Mouse (Mus musculus): ENCODE results near the gene Pla2g4b.

Gene Pla2g4b

DNA sequence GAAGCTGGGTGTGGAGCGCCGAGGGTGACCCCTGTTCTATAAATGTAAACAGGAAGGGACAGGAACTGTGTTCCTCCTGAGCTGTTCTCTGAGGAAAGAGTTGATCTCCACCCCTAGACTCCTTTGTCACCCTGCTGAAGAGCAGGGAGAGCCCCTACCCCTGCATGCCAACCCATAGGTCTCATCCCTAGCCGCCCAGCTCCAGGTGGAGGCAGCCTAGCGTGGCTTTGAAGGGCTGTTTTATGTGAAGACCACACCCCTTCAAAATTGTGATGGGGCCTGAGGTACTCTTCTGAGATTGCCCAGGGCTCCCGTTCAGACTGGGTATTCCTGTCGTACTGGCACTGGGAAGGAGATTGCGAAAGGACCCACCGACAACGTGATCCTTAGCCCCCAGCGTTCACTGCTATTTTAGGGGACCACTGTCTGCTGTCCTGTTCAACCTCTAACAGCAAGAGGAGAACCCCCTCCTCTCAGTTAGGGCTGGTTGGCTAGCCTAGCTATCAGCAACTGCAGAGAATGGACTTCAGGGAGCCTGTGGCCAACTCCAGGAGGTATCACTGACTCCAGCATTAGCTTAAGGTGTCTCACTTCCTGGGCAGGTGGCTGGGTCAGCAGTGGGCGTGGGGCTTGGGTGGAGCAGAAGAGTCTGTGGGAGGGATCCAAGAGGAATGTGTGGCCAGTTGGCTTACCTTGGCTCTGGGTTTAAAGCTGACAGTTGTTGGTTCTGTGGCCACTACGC lies at the start of gene Pla2g4b:
Gene Pla2g4b (plus strand): TSS at position 692 of the 742 bp plus-strand sequence.
- no peak for DNase-seq (ENCODE audit: low read depth)

DNA sequence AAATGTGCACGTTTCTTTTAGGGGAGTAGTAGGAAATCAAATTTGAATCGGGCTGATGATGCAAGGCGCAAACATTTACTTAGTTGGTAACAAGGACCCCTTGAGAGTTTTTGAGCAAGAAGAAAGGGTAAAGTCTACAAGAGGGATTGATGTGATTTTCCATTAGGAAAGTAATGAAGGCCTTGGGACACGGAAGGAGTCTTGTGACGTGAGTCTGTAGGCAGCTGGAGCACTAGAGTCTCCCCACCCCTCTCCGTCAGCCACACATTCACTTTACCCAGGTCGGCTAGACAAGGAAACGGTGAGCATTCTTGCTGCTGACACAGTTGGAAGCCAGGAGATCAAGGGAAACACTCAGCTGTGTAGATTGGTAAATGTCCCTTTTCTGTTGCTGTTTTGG lies 47.3 kb upstream of the Pla2g4b start:
- no peak for DNase-seq (ENCODE audit: low read depth)

DNA sequence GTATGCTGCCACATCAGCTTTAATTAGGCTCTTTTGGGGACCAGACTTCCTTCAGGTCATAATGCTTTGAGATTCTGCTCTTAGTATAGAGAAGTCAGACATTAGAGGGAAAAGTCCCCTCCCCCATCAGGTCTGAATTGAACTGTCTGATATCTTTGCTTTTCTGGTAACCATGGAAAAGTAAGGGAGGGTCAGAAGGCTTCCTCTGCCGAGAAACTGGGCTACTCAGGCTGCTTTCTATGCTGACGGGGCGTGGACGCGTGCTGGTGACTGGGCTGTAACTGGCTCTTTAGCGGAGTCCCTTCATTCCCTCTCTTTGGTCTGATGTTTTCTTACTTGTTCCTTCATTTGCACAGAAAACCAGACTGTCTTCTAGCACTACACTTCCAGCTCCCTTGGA lies 46.8 kb upstream of the Pla2g4b start:
- DNase-seq (ENCODE audit: low read depth), result no peak

DNA sequence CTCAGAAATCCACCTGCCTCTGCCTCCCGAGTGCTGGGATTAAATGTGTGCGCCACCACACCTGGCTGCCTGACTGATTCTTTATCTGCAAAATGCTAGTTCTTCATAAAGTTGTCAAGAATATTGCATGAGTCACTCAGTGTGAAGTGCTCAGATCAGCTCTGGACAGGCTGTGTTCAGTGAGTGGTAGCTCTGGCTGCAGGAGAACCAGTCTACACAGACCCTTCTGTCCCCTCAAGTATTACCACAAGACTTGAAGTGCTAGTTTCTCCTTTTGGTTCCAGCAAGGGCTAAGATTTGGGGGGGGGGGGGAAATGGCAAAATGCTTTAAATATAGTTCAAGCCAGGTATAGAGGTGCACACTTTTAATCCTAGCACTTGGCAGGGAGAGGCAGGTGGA lies 45.8 kb upstream of the Pla2g4b start:
- no peak for DNase-seq (ENCODE audit: low read depth)

DNA sequence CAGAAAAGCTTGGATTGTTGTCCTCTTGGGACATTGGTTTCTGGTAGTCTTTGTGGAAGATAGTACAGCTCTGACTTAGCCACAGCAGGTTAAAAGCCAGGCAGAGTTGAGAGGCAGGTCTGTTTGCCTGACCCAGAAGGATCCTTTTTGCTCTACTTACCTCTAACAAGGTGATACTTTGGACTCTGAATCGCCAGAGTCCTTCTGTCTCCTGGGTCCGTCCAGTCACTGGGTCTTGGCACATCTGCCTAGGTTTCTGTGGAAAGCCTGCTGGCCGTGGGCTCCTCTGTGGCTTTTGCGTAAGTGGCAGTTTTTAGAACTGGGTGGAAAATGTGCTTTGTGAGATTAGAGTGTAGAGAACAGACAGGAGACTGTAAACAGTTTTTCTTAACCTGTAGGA lies 44.3 kb upstream of the Pla2g4b start:
- DNase-seq (ENCODE audit: low read depth), result no peak

DNA sequence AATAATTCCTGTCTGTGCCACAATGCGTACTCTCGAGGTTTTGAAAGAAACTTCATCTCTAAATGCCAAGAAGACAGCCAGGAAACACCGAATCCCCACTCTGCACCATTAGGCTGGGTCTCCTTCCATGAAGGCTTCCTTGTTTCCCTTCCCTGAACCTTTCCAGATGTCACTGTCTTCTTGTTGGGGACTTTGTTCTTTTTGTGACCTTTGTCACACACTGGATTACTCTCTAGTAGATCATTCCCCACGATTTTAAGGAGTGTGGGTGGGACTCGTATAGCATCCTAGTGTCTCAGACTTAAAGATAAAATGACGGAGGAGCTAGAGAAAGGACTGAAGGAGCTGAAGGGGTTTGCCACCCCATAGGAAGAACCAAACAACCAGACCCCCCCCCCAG lies 42.3 kb upstream of the Pla2g4b start:
- DNase-seq (ENCODE audit: low read depth), result no peak

DNA sequence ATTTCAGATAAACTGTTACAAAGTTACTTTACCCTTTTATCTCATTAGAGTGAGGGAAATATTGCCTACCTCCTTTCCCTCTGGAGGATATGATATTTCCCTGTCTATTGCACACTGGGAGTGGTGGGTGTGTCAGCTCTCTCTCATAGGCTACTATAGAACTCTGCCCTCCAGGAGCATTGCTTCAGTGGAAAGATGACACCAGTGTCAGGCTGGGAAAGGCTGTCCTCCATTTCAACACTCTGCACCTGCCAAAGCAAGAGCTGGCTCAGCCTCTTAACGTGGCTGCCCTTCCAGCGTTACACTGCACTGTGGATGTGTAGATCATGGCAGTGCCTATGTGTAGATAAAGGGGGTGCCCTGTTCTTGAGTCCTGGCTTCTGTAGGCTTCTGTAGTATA lies 40.9 kb upstream of the Pla2g4b start:
- DNase-seq (ENCODE audit: low read depth), result no peak

DNA sequence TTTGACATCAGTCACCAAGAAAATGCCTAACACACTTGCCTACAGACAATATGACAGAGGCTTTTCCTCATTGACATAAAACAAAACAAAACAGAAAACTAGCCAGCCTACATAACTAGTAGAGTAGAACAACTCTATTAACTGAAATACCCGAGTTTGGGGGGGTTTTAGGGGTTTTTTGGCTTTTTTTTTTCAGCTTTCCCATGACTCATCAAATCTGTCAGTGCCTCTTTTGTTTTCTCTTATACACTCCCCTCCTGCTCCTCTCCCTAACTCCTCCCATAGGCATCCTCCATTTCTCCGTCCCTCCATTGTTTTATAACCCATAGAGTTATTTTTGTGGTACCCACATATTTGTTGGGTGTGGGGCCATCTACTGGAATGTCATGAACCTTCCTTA lies 39.7 kb upstream of the Pla2g4b start:
- DNase-seq (ENCODE audit: low read depth), result no peak

DNA sequence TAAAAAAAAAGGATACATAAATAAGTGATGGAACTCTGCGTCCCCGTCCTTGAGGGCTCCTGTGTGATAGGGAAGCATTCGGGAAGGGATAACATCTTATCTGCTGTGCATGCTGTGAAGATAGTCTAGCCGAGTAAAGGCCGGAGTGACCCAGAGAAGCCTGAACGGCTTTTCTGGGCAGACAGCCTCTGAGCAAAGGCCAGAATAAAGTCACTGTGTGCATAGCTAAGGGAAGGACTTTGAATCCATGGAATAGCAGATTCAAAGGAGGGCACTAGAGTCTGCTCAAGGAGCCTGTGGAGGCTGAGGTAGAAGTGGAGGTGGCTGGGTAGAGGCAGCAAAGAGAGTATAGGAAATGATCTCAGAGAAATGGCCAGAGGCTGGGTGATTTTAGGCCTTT lies 38.4 kb upstream of the Pla2g4b start:
- no peak for DNase-seq (ENCODE audit: low read depth)

DNA sequence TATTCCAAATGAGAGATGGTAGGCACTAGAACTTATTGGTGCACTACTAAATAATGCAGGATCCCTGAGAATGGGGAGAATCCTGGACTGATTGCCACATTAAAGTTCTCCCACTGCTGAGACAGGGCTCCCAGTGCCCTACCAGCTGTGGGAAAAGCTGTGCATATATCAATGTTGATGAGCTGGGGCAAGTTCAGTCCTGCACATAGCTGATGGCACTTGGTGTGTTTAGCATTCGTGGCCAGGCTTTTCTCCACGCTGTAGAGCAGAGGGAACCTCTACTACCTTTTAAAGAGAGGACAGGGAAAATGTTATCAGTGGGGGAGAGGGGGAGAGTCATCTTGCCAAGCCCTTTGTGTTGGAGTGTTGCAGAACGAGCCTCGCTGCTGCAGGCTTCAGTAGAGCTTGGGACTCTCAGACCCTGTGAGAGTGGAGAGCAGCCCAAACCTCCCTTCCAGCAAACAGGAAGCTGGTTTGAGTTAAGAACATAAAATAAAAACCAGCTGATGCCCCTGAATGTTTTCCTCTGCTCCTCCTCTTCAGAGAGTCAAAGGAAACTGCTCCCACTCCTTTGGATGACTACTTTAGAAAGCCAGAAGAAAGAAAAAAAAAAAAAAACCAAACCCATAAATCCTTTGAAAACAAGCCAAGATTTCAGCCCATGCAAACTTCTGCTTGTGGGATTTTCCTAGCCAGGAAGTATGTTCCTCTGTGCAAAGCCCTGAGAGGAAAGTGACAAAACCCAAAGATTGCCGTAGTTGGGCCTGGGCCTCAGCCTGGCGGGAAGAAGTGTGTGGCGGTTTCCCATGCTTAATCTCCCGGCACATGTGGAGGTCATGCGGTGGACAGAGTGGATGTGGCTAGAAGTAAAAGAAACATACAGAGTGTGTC lies 37.6 kb upstream of the Pla2g4b start:
- DNase-seq (ENCODE audit: low read depth), result no peak

DNA sequence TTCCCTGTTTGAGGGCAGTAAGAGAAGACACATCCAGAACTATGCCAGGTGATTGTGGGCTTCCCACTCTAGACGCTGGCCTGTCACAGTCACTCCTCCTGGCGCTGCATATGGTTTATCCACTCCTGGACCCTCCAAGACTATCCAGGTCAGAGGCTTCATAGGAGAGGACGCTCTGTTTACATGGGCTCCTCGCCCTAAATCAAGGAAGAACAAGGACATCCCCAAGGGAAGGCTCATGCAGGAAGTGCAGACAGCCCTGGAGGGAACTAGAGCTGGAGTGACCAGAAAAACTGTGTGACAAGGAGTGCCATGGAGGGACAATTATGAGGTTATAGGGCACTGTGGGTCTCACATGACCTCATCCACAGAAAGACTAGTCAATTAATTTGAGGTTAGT lies 35.9 kb upstream of the Pla2g4b start:
- no peak for DNase-seq (ENCODE audit: low read depth)

DNA sequence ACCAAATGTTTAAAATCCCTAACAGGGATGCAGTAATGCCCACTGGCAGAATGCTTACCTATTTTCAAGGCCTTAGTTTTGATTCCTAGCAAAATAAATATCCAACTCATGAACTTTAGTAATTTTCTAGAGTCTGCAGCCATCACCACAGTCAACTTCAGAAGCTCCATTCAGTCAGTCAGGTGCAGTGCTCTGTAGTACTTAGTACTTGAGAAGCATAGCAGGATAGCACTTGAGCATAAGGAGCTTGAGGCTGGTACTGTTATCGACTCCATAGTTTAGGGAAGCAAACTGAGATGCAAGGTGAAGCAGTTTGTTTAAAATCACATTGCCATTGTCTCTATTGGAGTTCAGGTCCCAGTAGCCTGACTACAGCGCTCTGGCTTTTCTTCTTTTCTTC lies 33.5 kb upstream of the Pla2g4b start:
- no peak for DNase-seq (ENCODE audit: low read depth)

DNA sequence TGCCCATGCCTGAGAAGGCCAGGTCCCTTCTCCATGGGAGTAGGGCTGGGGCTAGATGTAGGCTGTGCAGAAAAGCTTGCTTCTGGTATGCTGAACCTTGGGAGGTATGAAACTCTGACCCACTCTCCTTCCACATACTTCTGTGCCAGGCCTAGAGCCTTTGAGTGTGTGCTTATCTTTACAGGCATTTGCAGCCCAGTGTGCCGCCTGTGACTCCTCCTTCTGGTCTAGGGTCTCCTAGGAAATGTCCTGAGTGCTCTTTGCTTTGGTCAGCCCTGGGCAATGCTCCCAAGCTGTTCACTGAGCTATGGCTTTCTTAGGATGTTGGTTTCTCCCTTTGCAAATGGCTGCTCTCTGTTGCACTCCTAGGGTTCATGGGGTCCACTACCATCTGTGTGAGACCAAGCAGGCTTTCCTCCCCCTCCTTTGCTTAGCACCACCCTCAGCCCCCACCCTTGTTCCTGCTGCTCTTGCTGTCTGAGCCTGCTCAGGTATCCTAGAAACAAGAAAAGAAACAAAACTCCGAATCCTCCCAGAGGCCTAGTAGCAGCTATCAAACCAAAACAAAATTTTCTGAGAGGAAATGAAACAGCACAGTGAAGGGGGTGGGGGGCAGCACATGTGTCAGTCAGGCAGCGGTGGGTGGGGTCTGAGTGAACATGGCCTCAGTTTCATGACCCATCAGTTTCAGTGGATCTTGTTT lies 32.2 kb upstream of the Pla2g4b start:
- no peak for DNase-seq (ENCODE audit: low read depth)

DNA sequence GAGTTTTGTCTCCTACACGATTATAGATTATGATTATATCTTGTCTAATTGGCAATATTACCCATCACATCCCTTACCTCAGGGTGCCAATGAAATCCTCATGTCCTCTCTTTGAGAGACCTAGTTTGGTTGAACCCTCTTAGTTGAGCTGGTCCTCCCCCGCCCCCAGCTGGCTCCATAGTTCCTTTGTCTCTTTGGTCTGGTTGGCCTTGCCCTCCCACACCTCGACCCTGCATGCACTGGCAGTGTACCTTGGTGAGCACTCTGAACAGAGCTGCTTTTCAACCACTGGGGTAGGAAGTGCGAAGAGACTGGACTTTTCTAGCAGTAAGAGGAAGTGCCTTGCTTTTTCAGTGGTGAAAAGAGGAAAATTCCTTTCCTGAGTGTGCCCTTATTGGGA lies 31.3 kb upstream of the Pla2g4b start:
- DNase-seq (ENCODE audit: low read depth), result no peak

DNA sequence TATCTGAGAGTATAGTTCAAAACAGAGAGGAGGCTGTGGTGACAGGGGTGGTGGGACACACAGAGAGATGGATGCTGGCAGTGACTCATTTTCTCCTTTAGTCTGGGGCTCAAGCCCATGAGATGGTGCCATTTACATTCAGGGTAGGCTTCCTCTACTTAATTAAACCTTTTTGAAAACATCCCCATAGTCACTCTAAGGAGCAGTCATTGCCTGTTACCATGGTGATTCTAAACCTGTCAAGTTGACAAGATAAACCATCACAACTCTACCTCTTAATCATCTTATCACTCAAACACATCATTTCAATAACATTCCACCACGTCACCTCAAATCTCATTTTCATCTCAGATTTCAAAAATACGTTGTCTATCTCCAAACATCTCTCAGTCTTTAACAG lies 29.2 kb upstream of the Pla2g4b start:
- no peak for DNase-seq (ENCODE audit: low read depth)

DNA sequence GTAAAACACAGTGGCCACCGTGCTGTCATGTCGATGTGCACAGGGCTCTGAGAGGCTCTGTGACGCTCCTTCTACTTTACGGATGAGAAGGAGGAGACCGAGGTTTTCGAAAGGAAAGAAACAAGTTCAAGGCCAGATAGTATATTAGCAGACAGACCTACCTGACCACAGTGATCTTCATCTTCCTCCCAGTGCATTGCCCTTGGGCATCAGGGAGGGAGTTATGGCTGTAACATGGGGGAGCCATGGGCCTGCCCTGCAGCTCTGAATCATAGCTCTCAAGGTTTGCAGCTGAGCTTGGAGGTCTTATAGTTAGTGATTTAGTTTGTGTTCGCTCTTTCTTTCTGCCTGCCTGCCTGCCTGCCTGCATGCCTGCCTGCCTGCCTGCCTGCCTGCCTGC lies 26.5 kb upstream of the Pla2g4b start:
- no peak for DNase-seq (ENCODE audit: low read depth)

DNA sequence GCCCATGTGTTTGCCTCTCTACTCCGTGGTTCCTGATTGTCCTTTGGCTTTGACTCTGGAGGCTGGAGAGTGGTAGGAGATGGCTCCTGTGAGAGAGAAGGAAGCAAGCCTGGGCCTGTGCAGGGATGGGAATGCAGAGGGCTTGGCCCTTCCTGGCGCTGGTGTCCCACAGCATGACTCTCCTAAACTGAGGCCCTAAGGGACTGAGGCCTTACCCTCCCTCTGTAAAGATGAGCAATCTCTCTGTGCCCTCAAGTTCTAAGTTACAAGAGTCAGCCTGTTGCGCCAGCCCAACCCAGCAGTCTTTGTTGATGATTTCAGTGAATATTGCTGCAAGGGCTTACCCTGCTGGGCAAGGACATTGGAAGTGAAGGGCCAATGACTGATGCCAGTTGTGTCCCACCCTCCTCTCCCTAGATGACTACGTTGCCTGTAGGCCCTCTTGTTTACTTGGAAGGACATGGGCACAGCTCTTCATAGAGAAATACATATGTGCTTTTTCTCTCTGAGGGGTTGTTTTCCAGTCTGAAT lies 25.5 kb upstream of the Pla2g4b start:
- DNase-seq (ENCODE audit: low read depth), result no peak

DNA sequence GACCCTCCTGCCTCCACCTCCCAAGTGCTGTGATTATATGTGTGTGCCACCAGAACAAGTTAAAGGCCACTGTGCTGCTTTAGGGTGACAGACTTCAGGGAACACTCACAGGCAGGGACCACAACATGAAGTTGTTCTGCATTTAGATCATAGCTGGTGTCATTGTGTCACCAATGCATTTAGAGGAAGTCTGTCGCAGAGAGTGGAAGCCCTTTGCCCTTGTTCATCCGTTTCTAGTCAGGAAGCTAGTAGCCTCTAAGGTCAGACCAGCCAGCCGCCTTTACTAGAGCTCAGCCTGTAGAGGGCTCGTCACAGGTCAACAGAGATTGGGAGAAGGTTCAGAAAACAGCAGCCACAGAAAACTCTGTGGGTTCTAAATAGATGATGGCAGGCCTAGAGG lies 24.5 kb upstream of the Pla2g4b start:
- no peak for DNase-seq (ENCODE audit: low read depth)

DNA sequence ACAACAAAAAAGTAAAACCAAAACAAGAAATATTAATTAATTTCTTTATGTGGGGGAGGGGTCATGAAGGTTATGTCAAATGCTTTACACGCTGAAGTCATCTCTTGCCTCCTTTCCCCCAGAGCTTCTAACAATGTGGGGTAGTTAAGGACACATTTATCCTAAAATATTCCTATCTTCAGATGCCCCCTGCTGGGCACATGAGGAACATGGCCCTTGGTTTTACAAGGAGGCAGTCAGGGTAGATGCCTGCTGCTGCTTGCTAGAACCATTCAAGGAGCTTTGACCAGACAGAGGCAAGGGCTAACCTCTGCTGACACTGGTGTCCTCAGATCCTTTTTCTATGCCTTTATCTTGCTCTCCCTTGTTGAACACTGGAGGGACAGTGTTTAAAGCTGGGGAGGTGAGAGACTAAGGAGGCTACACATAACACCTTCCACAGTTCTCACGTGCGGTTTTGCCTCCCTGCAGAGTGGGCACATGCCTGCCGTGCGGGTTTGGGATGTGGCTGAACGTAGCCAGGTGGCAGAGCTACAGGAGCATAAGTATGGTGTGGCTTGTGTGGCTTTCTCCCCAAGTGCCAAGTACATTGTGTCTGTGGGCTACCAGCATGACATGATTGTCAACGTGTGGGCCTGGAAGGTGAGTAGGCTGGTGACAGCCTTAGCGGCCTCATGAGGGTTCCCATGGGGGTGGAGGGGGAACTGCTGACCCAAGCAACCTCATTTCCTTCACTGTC lies 21.6 kb upstream of the Pla2g4b start:
- peak; percentile 69 for DNase-seq (ENCODE audit: low read depth)

DNA sequence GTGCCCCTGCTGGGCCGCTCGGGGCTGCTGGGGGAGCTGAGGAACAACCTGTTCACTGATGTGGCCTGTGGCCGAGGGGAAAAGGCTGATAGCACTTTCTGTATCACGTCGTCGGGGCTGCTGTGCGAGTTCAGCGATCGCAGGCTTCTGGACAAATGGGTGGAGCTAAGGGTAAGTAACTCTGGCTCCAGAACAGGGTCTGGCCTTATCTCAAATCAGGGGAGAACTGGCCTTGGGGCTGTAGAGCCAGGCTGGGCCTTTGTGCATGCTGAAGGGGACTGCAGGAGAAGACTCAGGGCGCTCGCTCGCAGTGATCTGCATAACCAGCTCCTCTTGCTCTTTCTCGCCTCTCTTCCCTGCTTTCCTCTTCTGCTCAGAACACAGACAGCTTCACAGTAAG lies 20.3 kb upstream of the Pla2g4b start:
- no peak for DNase-seq (ENCODE audit: low read depth)

DNA sequence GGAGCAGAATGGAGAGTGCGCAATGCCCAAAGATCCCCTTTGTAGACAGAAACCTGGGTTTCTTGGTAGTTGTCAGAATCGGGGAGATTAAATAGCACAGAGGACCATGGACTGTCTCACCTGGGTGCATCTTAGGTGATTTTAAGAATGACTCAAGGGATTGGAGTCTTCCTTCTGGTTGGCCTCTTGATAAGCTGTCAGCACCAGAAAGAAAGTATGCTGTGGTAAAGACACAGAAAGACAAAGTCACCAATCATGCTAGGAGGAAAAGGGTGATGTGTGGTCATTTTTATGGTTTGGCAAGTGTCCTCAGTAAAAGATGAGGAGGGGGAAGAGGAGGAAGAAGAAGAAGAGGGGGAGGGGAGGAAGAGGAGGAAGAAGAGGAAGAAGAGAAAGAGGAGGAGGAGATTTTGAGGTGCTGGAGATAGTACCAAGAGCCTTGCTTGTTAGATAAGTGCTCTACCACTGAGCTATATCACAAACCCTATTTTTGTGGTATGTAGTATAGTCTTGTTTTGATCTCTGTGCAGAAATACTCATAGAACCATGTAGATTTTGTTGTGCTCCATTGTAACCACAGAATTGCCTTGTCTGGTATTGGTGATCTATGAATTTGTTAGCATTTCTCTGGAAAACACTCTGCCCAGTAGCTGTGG lies 19.3 kb upstream of the Pla2g4b start:
- no peak for DNase-seq (ENCODE audit: low read depth)
